Mouse (Mus musculus): ENCODE measurements at regions not wholly inside any gene's neighbourhood (a gene's known extent, or its start where the extent isn't known, plus 50 kb on each side); places are given as distances from the start of the nearest gene placed in this dataset.

- 91% methylated on average over 1 of the region's 1 CpGs for WGBS
- no peak for ATAC-seq
- no peaks in the 10 kb centered on the region for H3K27me3 ChIP-seq (replicated peaks; ENCODE audit: insufficient read depth, low read length)
Observed at GRCm38 (mm10) chr15:51637570-51637969, 2247.1 kb upstream of the Gm7489 start.

GRCm38 (mm10) chr15:51643772-51644311 lies 2240.9 kb upstream of the Gm7489 start:
- ATAC-seq (no peak), DNase-seq (ENCODE audit: low spot score) (no peak)
- no peaks in the 10 kb centered on the region for H3K4me1 ChIP-seq (ENCODE audit: insufficient read depth, low read depth, low read length)
- H3K9me3 ChIP-seq (ENCODE audit: low read length) = no peaks in the 10 kb centered on the region
- no peaks in the 10 kb centered on the region for H3K36me3 ChIP-seq (ENCODE audit: insufficient read depth, low read length)
- H3K27ac ChIP-seq (ENCODE audit: low read length) = no peak overlapping the region
- 74% methylated on average over 6 of the region's 6 CpGs for WGBS
- H3K4me3 ChIP-seq (ENCODE audit: low read depth, low read length) = no peak overlapping the region
- H3K27me3 ChIP-seq (replicated peaks; ENCODE audit: insufficient read depth, low read length) = no peaks in the 10 kb centered on the region
- H3K4me2 ChIP-seq (replicated peaks; ENCODE audit: low read depth, low read length) = no peak overlapping the region
- TF ChIP-seq CTCF (IDR thresholded peaks at IDR 0.05) (no peak), EP300 (IDR thresholded peaks at IDR 0.05) (no peak)
- no peak overlapping the region for H3K9ac ChIP-seq (replicated peaks; ENCODE audit: low read depth)

More at GRCm38 (mm10) chr15:51637570-51637969, 2247.1 kb upstream of the Gm7489 start:
- H3K9me3 ChIP-seq (ENCODE audit: low read length) = no peaks in the 10 kb centered on the region
- no peak overlapping the region for H3K9ac ChIP-seq (replicated peaks; ENCODE audit: low read depth)
- H3K4me3 ChIP-seq (ENCODE audit: low read depth, low read length) = no peak overlapping the region
- TF ChIP-seq EP300 (IDR thresholded peaks at IDR 0.05) (no peak), CTCF (IDR thresholded peaks at IDR 0.05) (no peak)
- H3K36me3 ChIP-seq (ENCODE audit: insufficient read depth, low read length) = no peaks in the 10 kb centered on the region
- H3K4me1 ChIP-seq (ENCODE audit: insufficient read depth, low read depth, low read length) = no peaks in the 10 kb centered on the region
- H3K27ac ChIP-seq (ENCODE audit: low read length) = no peak overlapping the region
- H3K4me2 ChIP-seq (replicated peaks; ENCODE audit: low read depth, low read length) = no peak overlapping the region
- DNase-seq (ENCODE audit: low spot score) = no peak

GRCm38 (mm10) chr15:51646304-51646703 lies 2238.4 kb upstream of the Gm7489 start:
- H3K9ac ChIP-seq (replicated peaks; ENCODE audit: low read depth) = no peak overlapping the region
- no peak for TF ChIP-seq EP300 (IDR thresholded peaks at IDR 0.05)
- ATAC-seq (no peak), DNase-seq (ENCODE audit: low spot score) (no peak)
- 34% methylated on average over 2 of the region's 2 CpGs for WGBS
- no peaks in the 10 kb centered on the region for H3K4me1 ChIP-seq (ENCODE audit: insufficient read depth, low read depth, low read length)
- no peaks in the 10 kb centered on the region for H3K36me3 ChIP-seq (ENCODE audit: insufficient read depth, low read length)
- no peaks in the 10 kb centered on the region for H3K27me3 ChIP-seq (replicated peaks; ENCODE audit: insufficient read depth, low read length)
- H3K4me3 ChIP-seq (ENCODE audit: low read depth, low read length) = no peak overlapping the region
- H3K9me3 ChIP-seq (ENCODE audit: low read length) = no peaks in the 10 kb centered on the region
- H3K4me2 ChIP-seq (replicated peaks; ENCODE audit: low read depth, low read length) = no peak overlapping the region
- H3K27ac ChIP-seq (ENCODE audit: low read length) = no peak overlapping the region

- no peaks in the 10 kb centered on the region for H3K27me3 ChIP-seq (replicated peaks; ENCODE audit: insufficient read depth, low read length)
- DNase-seq (ENCODE audit: low spot score) (no peak), ATAC-seq (no peak)
- no peak overlapping the region for H3K9ac ChIP-seq (replicated peaks; ENCODE audit: low read depth)
- H3K9me3 ChIP-seq (ENCODE audit: low read length) = no peaks in the 10 kb centered on the region
- no peaks in the 10 kb centered on the region for H3K36me3 ChIP-seq (ENCODE audit: insufficient read depth, low read length)
- no peak overlapping the region for H3K4me3 ChIP-seq (ENCODE audit: low read depth, low read length)
- H3K4me2 ChIP-seq (replicated peaks; ENCODE audit: low read depth, low read length) = no peak overlapping the region
- TF ChIP-seq CTCF (IDR thresholded peaks at IDR 0.05) (no peak), EP300 (IDR thresholded peaks at IDR 0.05) (no peak)
- WGBS = 63% methylated on average over 4 of the region's 4 CpGs
- H3K4me1 ChIP-seq (ENCODE audit: insufficient read depth, low read depth, low read length) = no peaks in the 10 kb centered on the region
- no peak overlapping the region for H3K27ac ChIP-seq (ENCODE audit: low read length)
Observed at GRCm38 (mm10) chr15:51652497-51652896, 2232.2 kb upstream of the Gm7489 start.

GRCm38 (mm10) chr15:51657621-51658020 lies 2227.1 kb upstream of the Gm7489 start:
- 88% methylated on average over 1 of the region's 1 CpGs for WGBS
- ATAC-seq (no peak), DNase-seq (ENCODE audit: low spot score) (no peak)
- Histone ChIP-seq H3K36me3 (ENCODE audit: insufficient read depth, low read length) (no peaks in the 10 kb centered on the region), H3K9me3 (ENCODE audit: low read length) (no peaks in the 10 kb centered on the region), H3K27ac (ENCODE audit: low read length) (no peak overlapping the region), H3K4me3 (ENCODE audit: low read depth, low read length) (no peak overlapping the region), H3K27me3 (replicated peaks; ENCODE audit: insufficient read depth, low read length) (no peaks in the 10 kb centered on the region), H3K9ac (replicated peaks; ENCODE audit: low read depth) (no peak overlapping the region), H3K4me2 (replicated peaks; ENCODE audit: low read depth, low read length) (no peak overlapping the region), H3K4me1 (ENCODE audit: insufficient read depth, low read depth, low read length) (no peaks in the 10 kb centered on the region)
- no peak for TF ChIP-seq EP300 (IDR thresholded peaks at IDR 0.05)
- TF ChIP-seq CTCF (IDR thresholded peaks at IDR 0.05) = no peak

GRCm38 (mm10) chr15:51668340-51668739 lies 2216.4 kb upstream of the Gm7489 start:
- WGBS = 60% methylated on average over 3 of the region's 3 CpGs
- TF ChIP-seq CTCF (IDR thresholded peaks at IDR 0.05) (no peak), EP300 (IDR thresholded peaks at IDR 0.05) (no peak)
- no peak overlapping the region for H3K9ac ChIP-seq (replicated peaks; ENCODE audit: low read depth)
- H3K9me3 ChIP-seq (ENCODE audit: low read length) = no peaks in the 10 kb centered on the region
- H3K36me3 ChIP-seq (ENCODE audit: insufficient read depth, low read length) = no peaks in the 10 kb centered on the region
- no peaks in the 10 kb centered on the region for H3K27me3 ChIP-seq (replicated peaks; ENCODE audit: insufficient read depth, low read length)
- H3K4me1 ChIP-seq (ENCODE audit: insufficient read depth, low read depth, low read length) = no peaks in the 10 kb centered on the region
- no peak overlapping the region for H3K4me3 ChIP-seq (ENCODE audit: low read depth, low read length)
- H3K27ac ChIP-seq (ENCODE audit: low read length) = no peak overlapping the region
- ATAC-seq (no peak), DNase-seq (ENCODE audit: low spot score) (no peak)
- no peak overlapping the region for H3K4me2 ChIP-seq (replicated peaks; ENCODE audit: low read depth, low read length)

All from lung, postnatal 0 days (tissue).